Mouse (Mus musculus) yolk sac, embryonic 10.5 days (tissue): Measurements from ENCODE around the gene Sp7.

Source experiments
- DNase-seq: peaks from one replicate; pipeline ENCODE4 v3.0.0-alpha.2; 2017; ENCODE audit warnings: low spot score

Gene Sp7

GRCm38 (mm10) chr15:102388942-102389341, 22.0 kb upstream of the Sp7 start:
- DNase-seq = no peak

DNA sequence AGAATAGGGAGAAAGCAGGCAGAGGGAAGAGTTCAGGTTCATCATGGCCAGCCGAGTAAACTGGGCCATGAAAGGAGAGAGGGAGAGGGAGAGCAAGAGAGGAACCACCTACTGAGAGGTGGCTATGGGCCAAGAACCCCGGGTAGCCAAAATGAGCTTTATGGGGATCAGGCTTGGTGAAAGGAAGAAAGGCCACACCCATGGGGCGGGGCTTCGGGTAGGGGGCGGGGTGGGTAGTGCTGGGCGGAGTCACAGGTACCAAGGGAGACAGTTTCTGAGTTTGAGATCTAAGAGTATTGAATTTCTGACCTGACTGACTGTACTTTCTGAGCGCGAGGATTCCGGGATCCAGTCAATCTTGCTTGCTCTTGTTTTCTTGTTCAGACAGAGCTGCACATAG, 19.7 kb upstream of the Sp7 start:
- no peak for DNase-seq

- DNase-seq = no peak
Measured at GRCm38 (mm10) chr15:102383671-102384070, 16.7 kb upstream of the Sp7 start.

GRCm38 (mm10) chr15:102381575-102381974, 14.6 kb upstream of the Sp7 start:
- DNase-seq = peak; percentile 82

DNA sequence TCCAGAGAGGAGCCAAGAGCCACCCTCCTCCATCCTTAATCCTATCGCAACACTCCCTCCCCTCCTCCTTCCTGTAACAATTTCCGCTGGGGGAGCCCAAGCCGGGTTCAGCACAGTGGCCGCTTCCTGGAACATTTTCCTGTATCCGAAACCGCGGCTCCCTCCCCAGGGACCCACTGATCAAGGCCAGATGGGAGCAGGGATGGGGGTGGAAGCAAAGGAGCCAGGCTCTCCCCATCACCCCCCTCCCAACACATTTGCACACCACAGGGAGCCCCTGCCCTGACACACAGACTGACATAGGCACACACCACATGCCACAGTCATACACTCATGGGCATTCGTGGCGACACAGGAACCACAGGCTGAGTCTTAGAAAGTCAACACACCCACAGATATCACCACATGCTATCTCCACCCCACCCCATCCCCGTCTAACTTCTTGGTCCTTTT, 10.9 kb upstream of the Sp7 start:
- DNase-seq = no peak

DNA sequence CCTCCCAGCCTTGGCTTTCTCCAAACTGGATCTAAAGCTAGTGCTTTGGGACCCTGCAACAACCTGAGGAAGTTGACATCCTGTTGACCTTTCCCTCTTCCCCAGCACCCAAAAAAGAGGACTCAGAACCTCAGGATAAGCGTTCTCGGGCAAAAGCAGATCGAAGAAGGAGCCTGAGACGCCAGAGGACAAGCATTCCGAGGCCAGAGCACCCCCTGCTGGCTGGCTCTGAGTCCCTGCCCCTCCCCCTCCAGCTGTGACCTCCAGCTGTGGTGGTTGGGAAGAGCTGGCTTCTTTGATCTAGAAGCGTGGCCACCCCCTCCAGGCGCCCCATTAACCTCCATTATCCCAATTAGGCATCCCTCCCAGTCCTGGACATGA, 10.2 kb upstream of the Sp7 start:
- DNase-seq = peak; percentile 85

DNA sequence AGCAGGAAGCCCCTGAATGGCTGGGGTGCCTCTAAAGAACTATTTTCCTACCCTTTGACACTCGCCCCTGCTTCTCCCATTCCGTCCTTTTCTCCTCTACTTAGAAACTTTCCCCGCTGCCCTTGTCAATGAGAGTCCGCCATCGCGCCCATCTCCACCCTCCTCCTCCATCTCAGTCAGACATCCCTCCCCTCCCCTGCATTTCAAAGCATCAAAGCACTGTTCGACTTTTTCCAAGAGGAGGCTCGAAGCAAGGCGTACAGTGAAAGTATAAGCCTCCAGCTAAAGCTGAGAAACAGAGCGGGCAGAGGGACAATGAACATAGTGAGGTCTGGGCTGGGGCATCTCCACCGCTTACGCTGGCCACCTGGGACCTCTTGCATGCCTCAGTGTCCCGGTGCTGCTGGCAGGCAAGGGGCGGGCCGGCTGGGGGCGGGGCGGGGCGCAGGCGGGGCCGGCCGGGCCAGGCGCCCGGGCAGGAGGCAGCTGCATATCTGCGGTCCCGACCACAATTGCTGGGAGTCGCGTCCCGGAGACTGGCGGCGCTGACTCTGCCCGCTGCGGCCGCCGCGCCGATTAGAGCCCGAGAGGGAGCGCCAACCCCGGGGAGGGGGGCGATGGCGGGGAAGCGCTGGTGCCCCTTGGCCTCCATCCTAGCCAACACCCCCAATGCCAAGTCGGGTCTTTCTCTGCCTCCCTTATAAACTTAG, 9.6 kb upstream of the Sp7 start:
- peak; percentile 79 for DNase-seq

- peak; percentile 78 for DNase-seq
Measured at GRCm38 (mm10) chr15:102370727-102371126, 3.7 kb upstream of the Sp7 start.

- no peak for DNase-seq
Measured at GRCm38 (mm10) chr15:102369972-102370371, 3.0 kb upstream of the Sp7 start.

- DNase-seq = no peak
Measured at GRCm38 (mm10) chr15:102366238-102366637, 744 bp downstream of the Sp7 start.

GRCm38 (mm10) chr15:102364678-102365077, 2.3 kb downstream of the Sp7 start:
- no peak for DNase-seq

DNA sequence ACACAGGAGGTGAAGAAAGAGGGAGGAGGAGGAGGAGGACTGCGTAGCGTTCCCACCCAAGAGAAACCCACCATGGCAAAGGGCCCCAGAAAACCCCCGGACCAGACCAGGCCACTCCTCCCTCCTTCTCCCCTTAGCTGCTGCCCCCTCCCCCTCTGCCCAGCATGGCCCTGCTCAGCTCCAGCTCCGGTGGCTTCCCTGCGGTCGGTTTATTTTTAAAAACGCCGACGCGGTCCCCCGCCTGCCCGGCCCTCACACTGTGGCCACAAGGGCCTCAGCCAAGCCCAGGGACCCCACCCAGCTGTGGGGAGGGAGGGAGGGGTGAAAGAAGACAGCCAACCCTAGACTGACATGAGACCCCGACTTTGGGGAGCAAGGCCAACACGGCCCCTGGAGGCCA, 4.3 kb downstream of the Sp7 start:
- no peak for DNase-seq

- no peak for DNase-seq
Measured at GRCm38 (mm10) chr15:102358834-102359233, 8.1 kb downstream of the Sp7 start.

- no peak for DNase-seq
Measured at GRCm38 (mm10) chr15:102358126-102358525, 8.9 kb downstream of the Sp7 start.

DNA sequence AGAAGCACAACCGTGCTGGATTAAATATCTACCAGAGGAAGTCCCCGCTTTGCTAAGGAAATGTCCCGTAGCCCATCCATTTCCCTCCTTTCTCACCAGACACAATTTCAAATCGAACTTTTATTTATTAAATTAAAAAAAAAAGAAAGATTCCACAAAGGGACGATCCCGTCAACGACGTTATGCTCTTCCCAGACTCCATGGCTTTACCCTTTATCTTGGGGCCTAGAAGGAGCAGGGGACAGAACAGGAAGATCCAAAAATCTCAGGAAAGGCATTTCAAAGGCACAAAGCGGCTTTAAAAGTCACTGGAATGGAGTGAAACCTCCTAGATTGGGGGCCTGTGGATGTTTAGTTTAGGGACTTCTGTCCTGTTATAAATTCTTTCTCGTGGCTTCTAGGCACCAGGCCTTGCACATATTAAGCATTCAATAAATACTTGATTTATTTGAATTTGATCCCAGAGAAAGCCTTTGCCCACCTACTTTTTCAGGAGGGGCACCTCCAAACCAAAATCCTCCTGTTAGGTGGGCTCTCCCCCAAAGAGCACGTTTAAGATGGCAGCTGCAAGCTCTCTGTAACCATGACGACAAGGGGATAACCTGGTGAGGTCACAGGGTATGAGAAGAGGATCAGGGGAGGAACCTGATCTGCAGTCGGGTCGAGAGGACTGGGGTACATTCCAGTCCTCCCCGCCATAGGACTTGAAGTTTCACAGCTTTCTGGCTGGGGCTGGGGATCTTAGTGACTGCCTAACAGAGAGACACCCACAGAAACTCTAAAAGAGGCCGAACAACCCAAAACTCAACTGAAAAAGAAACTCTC, 10.3 kb downstream of the Sp7 start:
- DNase-seq = no peak

DNA sequence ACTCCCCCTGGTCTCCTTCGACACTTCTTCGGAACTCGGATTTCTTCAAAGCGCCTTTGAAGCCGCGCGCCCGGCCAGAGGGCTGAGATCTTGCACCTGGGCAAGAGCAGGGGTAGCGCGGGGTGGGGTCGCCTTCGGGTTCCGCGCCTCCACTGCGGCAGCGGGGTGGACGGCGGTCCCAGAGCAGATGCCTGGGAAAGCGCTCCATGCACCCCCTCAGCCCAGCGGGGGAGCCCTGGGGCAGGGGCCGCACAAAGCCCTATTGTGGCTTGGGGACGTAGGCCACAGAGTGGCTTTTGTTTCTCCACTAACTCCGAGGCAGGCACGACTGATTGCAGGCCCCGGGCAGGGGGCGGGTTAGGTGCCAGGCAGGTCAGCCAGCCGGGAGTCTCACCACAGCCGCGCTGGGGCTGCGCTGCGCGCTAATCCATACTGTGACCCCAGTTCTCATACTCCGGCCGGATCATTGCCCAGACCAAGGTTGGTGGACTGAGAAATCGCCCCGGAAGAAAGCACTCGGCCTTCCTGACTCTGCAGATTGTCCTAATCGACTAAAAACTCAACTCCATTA, 11.0 kb downstream of the Sp7 start:
- DNase-seq = no peak

GRCm38 (mm10) chr15:102355134-102355870, 11.7 kb downstream of the Sp7 start:
- DNase-seq = peak; percentile 59

DNA sequence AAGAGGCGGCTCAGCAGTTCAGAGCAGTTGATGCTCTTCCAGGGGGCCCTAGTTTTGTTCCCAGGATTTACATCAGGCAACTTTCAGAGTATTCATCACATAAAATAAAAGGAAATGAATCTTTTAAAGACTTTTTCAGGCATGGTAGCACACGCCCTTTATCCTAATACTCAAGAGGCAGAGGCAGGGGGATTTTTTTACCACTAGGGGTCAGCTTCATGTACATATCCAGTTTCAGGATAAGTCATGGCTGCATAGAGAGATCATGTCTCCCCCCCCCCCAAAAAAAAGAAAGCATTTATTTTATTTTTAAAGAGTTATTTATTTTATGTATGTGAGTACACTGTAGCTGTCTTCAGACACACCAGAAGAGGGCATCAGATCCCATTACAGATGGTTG, 13.0 kb downstream of the Sp7 start:
- no peak for DNase-seq

DNA sequence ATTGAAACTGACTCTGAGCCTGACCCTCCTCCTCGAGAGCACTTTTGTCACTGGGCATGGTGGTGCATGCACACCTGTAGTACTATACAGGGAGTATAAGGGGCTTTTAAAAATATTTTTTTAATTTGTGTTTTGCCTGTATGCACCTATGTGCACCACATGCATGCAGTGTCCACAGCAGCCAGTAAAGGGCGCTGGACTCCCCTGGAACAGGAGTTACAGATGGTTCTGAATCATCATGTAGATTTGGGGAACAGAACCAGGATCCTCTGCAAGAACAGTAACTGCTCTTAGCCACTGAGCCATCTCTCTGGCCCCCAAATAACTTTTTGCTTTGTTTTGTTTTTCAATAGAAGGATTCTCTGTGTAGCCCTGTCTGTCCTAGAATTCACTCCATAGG, 14.8 kb downstream of the Sp7 start:
- no peak for DNase-seq

DNA sequence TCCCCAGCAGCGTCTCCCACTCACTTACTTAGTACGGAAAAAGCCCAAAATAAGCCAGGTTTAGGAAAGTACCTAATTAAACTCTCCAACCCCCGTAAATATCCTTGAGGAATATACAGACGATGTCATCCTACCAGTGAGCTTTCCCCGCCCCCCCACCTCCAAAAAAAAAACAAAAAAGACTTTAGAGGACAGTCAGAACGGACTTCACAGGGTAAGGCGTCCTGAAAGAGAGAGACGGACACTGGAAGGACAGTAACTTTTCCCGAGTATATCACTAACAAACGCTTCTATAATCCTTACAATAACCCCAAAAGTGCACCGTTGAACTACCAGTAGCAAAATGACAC, 16.1 kb downstream of the Sp7 start:
- no peak for DNase-seq

GRCm38 (mm10) chr15:102350138-102350941, 16.6 kb downstream of the Sp7 start, which contains the start of gene Aaas:
Gene Aaas (minus strand): TSS chr15:102350771.
- peak; percentile 93 for DNase-seq

GRCm38 (mm10) chr15:102346444-102346843, 20.5 kb downstream of the Sp7 start:
- no peak for DNase-seq
